Mouse (Mus musculus) erythroblast, embryonic 14.5 days (primary cell): ENCODE results near the gene Tspoap1.

Experiments used
- GATA1 ChIP-seq: IDR thresholded peaks from 2 replicates; pipeline ENCODE4 v1.6.1; 2012; ENCODE audit warnings: low read length, inconsistent platforms, mixed read lengths
- TAL1 ChIP-seq: IDR thresholded peaks from 3 replicates; pipeline ENCODE4 v1.6.1; 2012; ENCODE audit warnings: low read length, inconsistent platforms, mixed read lengths

DNA sequence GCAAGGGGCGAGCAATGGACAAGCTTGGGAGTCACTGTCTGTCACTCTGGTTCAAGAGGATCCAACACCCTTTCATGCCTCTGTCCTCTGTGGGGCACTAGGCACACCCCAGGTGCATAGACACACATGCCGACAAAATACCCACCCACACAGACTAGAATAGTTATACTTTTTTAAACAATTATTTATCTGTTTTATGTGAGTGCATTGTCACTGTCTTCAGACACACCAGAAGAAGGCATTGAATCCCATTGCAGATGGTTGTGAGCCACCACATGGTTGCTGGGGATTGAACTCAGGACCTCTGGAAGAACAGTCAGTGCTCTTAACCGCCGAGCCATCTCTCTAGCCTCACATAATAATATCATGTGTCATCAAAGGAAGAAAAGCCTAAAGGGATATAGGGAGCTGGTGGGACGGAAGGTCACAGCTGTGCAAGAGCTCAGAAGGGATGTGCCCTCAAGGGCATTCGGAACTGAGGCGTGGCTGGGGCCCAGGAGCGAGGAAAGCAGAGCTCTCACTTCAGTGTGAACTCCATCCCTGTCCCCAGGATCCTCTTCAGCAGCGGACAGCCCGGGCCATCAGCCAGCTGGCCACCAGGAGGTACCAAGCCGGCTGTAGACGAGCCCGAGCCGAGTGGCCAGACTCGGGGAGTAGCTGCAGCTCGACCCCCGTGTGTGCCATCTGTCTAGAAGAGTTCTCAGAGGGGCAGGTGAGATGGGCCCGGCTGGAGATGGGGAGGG, 31.3 kb upstream of the Tspoap1 start:
- no peak for TF ChIP-seq GATA1
- no peak for TF ChIP-seq TAL1
